Mouse (Mus musculus) stomach, embryonic 16.5 days (tissue): ENCODE data around the gene Bglap3. TPM values are rescaled to one million over a fixed set of nuclear protein-coding genes. Genes with fewer than 3 reads are reported as not detected.

Source experiments
- ATAC-seq: fragments of 200-750 bp; cut with Nextera tagmentation; 2 replicates; pipeline ENCODE4 v1.8.0; 2017; ENCODE audit warnings: moderate number of reproducible peaks, moderate TSS enrichment; ENCODE audit not compliant: insufficient read depth, low FRiP score
- H3K27ac ChIP-seq: fragments of 300-500 bp; sonication (generic); 2 replicates; pipeline ENCODE4 v1.5.1; 2014; ENCODE audit warnings: low read length
- H3K27me3 ChIP-seq: fragments of 300-500 bp; sonication (generic); 2 replicates; pipeline ENCODE4 v1.6.1; 2014; ENCODE audit warnings: low read length, control low read depth, mixed read lengths; ENCODE audit not compliant: control insufficient read depth, insufficient read depth
- H3K36me3 ChIP-seq: fragments of 300-500 bp; sonication (generic); 2 replicates; pipeline ENCODE4 v1.6.1; 2014; ENCODE audit warnings: low read length; ENCODE audit not compliant: control insufficient read depth, insufficient read depth
- H3K4me1 ChIP-seq: fragments of 300-500 bp; sonication (generic); 2 replicates; pipeline ENCODE4 v1.6.1; 2014; ENCODE audit warnings: low read length, control low read depth, mixed read lengths; ENCODE audit not compliant: control insufficient read depth, insufficient read depth
- H3K4me2 ChIP-seq: fragments of 300-500 bp; sonication (generic); 2 replicates; pipeline ENCODE4 v1.6.1; 2014; ENCODE audit warnings: low read depth, low read length, mixed read lengths
- H3K4me3 ChIP-seq: fragments of 300-500 bp; sonication (generic); replicated peaks from 2 replicates; pipeline ENCODE4 v1.5.1; 2014; ENCODE audit warnings: mild to moderate bottlenecking, low read length
- H3K9ac ChIP-seq: fragments of 300-500 bp; sonication (generic); 2 replicates; pipeline ENCODE4 v1.6.1; 2014; ENCODE audit warnings: low read length
- H3K9me3 ChIP-seq: fragments of 300-500 bp; sonication (generic); replicated peaks from 2 replicates; pipeline ENCODE4 v1.6.1; 2016; ENCODE audit warnings: low read length, control low read depth; ENCODE audit not compliant: control insufficient read depth
- WGBS: fragments of 180-500 bp; shearing (Covaris S2); extraction: QIAGEN DNeasy Blood & Tissue Kit; methylation state at CpG from one replicate; pipeline ENCODE4 v1.1.7; 2014; 5-methylcytosine and 5-hydroxymethylcytosine counted together
- polyA plus RNA-seq: library from polyadenylated mRNA; unstranded; fragments of >200 nt; fragmentation: Nextera tagmentation; extraction: Ambion mirVana; gene quantifications from 2 replicates; pipeline ENCODE4 v1.2.1, GENCODE M21; 2015

The Bglap3 gene
- polyA plus RNA-seq, 1 experiment from 2014 or later: 9.8 TPM

DNA sequence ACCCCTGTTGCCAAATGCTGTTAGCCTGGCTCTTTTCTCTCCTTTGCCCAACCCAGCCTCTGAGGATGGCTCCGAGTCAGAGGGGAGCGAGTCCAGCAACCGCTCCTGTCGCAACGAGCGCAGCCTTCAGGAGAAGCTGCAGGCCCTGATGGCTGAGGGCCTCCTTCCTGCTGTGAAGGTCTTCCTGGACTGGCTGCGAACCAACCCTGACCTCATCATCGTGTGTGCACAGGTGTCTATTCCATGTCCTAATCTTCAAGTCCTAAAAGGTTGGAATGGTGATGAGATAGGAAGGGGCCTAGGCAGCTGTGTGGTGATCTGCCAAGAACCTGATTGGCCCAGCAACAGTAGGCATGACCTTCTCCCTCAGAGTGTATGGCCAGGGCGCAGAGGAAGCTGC is 19.6 kb downstream of the Bglap3 start:
- H3K9ac ChIP-seq: no peak overlapping the region
- no peaks in the 10 kb centered on the region for H3K9me3 ChIP-seq
- peaks cover 27% of the 10 kb centered on the region for H3K36me3 ChIP-seq
- H3K27me3 ChIP-seq: no peaks in the 10 kb centered on the region
- no peak overlapping the region for H3K4me3 ChIP-seq
- H3K4me2 ChIP-seq: no peak overlapping the region
- WGBS: 89% methylated on average over 9 of the region's 9 CpGs
- H3K4me1 ChIP-seq: no peaks in the 10 kb centered on the region
- no peak overlapping the region for H3K27ac ChIP-seq
- no peak for ATAC-seq

DNA sequence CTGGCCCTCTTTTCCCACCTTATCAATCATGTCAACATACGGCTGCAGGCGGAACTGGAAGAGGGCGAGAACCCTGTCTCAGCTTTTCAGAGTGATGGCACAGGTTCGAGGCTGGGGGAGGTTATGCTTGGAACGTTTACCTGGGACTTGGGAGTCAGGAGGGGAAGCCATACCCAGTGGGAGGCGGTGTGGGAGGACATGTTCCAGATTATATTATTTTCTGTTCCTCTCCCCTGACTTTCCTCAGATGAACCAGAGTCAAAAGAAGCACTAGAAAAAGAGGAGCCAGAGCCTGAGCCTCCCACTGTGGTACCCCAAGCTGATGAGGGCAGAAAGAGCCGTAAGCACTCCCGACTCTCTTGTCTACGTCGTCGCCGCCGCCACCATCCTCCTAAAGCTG is 21.8 kb downstream of the Bglap3 start:
- Histone ChIP-seq H3K27ac (no peak overlapping the region), H3K4me1 (no peaks in the 10 kb centered on the region), H3K9me3 (no peaks in the 10 kb centered on the region), H3K27me3 (no peaks in the 10 kb centered on the region), H3K9ac (no peak overlapping the region), H3K4me3 (no peak overlapping the region), H3K36me3 (peaks cover 39% of the 10 kb centered on the region), H3K4me2 (no peak overlapping the region)
- 85% methylated on average over 13 of the region's 13 CpGs for WGBS
- no peak for ATAC-seq

DNA sequence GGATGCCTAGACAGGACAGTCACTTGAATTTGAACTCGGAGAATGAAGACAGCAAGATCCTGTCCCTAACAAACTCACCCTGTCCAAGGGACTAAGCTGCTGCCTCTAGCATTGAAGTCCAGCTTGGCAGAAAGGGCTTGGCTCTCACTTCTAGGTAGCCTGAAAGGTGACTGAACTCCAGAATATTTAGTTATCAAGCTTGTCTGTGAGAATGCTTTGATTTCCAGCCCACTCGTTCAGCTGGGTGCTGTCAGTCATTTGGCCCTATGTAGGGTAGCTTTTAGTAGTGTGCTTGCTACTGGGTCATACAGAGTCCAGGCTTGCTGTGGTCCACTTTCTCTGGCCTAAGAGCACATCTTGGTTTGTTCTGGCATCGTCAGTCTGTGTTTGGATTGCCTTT is 33.5 kb downstream of the Bglap3 start:
- Histone ChIP-seq H3K4me1 (peaks cover 30% of the 10 kb centered on the region), H3K4me3 (no peak overlapping the region), H3K36me3 (peaks cover 12% of the 10 kb centered on the region), H3K27me3 (no peaks in the 10 kb centered on the region), H3K9ac (no peak overlapping the region), H3K9me3 (no peaks in the 10 kb centered on the region), H3K27ac (no peak overlapping the region), H3K4me2 (no peak overlapping the region)
- ATAC-seq: no peak
- WGBS: 73% methylated on average over 3 of the region's 3 CpGs

DNA sequence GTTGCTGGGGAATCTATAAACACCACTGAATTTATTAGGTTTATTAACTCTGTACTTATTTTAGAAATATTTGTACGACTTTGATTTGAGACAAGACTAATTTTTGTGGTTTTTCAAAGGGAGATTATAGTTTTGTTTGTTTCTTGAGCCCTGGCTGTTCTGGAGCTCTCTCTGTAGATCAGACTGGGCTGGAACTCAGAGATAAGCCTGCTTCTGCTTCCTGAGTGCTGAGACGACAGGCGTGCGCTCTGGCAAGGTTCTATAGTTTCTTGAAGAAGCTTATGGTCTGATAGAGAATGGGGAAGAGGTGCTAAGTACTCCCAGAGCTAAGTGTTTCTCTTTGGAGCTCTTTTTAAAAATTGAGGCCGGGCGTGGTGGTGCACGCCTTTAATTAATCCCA is 34.2 kb downstream of the Bglap3 start:
- Histone ChIP-seq H3K36me3 (peaks cover 7% of the 10 kb centered on the region; the same call in 1 of the 2 replicates), H3K27ac (no peak overlapping the region), H3K4me2 (no peak overlapping the region), H3K9ac (no peak overlapping the region), H3K4me3 (no peak overlapping the region), H3K9me3 (no peaks in the 10 kb centered on the region), H3K4me1 (peaks cover 30% of the 10 kb centered on the region), H3K27me3 (no peaks in the 10 kb centered on the region)
- 83% methylated on average over 7 of the region's 7 CpGs for WGBS
- ATAC-seq: no peak

DNA sequence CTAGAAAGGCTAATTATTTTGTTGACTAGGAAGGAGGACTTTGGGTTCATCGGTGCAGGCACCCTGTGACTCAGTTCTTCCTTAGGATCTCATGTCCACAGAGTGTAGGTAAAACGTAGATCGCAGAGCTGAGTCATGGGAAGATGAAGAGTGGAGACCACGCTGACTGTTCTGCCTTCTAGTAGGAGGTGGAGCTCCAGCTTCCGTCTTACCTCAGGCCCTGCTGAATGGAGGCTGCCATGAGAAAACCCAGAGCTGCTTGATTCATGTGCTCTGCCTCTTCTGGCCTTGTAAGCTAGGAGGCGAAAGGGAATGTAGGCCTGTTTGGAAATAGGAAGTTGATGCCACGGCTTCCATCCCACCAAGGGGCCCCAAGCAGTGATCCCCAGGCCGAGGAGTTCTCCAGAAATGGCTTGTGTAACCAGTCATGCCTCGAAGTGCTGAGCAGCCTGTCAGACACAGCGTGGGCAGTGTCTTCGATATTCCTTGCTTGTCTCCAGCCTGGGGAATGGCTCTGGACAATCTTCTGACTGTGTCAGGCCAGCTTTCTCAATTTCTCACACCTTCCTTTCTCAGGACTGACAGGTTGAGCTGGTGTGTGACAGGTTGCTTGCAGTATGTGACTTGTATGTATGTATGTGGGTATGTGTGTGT is 35.0 kb downstream of the Bglap3 start:
- H3K4me2 ChIP-seq: peak overlapping the region; percentile 84
- H3K9ac ChIP-seq: peak overlapping the region; percentile 39; the same call in 1 of the 2 replicates
- ATAC-seq: no peak
- 55% methylated on average over 11 of the region's 11 CpGs for WGBS
- peaks cover 7% of the 10 kb centered on the region; the same call in 1 of the 2 replicates for H3K36me3 ChIP-seq
- no peaks in the 10 kb centered on the region for H3K27me3 ChIP-seq
- peaks cover 34% of the 10 kb centered on the region for H3K4me1 ChIP-seq
- H3K9me3 ChIP-seq: no peaks in the 10 kb centered on the region
- peak overlapping the region; percentile 83 for H3K4me3 ChIP-seq
- H3K27ac ChIP-seq: peak overlapping the region; percentile 97

DNA sequence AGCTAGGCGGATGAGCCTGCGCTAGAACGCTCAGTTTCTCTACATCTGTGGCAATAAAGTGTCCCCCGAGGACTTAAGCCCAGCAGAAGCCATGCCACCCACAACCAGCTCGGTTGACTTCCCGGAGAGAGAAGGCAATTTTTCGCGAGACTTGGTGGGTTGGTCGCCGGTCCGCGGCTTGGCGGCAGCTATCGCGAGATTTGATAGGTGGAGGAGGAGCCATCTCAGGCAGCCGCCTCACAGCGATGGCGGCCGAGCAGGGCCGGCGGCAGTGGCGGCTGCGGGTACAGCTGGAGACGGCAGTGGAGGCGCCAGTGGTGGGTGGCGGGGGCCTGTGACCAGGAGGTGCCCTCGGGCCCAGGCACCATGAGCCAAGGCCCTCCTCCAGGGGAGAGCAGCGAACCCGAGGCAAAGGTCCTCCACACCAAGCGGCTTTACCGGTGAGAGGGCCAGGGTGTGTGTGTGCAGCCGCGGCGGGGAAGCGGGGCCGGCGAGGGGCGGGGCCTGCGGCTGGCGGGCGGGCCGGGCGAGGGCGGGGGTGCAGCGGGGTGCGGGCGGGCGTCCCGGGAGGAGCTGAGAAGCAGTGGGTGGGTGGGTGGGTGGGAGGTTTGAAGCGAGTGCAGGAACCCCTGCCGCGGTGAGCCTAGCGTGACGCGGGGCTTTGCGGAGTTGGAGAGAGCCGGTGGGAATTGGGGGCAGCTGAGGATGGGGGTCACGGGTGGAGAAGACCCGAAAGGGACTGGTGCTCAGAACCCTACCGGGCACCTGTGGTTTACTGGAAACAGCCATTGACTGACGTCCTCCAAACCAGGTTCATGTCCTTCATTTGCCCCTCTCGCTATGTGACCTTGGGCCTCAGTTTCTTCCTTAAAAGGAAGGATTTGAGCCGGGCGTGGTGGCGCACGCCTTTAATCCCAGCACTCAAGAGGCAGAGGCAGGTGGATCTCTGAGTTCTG is 36.2 kb downstream of the Bglap3 start, which contains the start of the genes Tmem79 and Smg5:
TSS of gene Tmem79 (minus strand) at position 91 of the 956 bp plus-strand sequence.
TSS of gene Smg5 (plus strand) at position 203 of the 956 bp plus-strand sequence.
- Histone ChIP-seq H3K36me3 (no peaks in the 10 kb centered on the region), H3K4me3 (peak within 1 kb of the TSS; percentile 83), H3K9ac (peak within 1 kb of the TSS; percentile 93), H3K27ac (peak within 1 kb of the TSS; percentile 97), H3K4me2 (peak within 1 kb of the TSS; percentile 84), H3K27me3 (no peaks in the 10 kb centered on the region), H3K9me3 (no peaks in the 10 kb centered on the region), H3K4me1 (peaks cover 34% of the 10 kb centered on the region)
- WGBS: 1% methylated on average over 56 of the region's 66 CpGs
- ATAC-seq: peak; percentile 91

DNA sequence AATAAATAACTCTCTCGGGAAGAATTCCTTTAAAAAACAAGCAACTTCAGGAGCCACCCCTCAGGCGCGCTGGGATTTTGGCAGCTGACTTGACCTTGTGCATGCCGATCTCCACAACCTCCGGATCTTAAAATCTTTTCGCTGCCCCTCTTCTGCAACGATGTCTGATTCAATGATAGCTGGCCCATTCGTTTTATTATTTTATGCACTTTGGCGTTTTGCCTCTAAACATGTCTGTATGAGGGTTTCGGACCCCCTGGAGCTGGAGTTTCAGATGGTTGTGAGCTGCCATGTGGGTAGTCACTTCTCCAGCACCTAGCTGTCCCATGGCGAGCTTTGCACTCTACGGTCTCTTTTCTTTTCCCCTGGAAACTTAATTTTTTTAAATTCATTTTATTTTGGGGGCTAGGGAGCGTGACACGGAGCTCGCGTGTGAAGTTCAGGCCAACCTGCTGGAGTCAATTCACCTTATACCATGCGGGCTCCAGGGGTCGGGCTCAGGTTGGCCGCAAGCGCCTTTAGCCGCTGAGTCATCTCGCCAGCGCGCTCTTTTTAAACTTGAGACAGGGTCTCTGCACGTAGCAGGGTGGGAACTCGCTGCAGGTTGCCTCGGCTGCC is 37.0 kb downstream of the Bglap3 start:
- peak overlapping the region; percentile 83 for H3K4me3 ChIP-seq
- H3K4me2 ChIP-seq: peak overlapping the region; percentile 84
- no peaks in the 10 kb centered on the region for H3K36me3 ChIP-seq
- under 1% methylated on average over 27 of the region's 27 CpGs for WGBS
- H3K9ac ChIP-seq: peak overlapping the region; percentile 93
- H3K27ac ChIP-seq: peak overlapping the region; percentile 97
- no peaks in the 10 kb centered on the region for H3K9me3 ChIP-seq
- H3K27me3 ChIP-seq: no peaks in the 10 kb centered on the region
- peaks cover 34% of the 10 kb centered on the region for H3K4me1 ChIP-seq
- ATAC-seq: peak; percentile 18; the same call in 1 of the 2 replicates

DNA sequence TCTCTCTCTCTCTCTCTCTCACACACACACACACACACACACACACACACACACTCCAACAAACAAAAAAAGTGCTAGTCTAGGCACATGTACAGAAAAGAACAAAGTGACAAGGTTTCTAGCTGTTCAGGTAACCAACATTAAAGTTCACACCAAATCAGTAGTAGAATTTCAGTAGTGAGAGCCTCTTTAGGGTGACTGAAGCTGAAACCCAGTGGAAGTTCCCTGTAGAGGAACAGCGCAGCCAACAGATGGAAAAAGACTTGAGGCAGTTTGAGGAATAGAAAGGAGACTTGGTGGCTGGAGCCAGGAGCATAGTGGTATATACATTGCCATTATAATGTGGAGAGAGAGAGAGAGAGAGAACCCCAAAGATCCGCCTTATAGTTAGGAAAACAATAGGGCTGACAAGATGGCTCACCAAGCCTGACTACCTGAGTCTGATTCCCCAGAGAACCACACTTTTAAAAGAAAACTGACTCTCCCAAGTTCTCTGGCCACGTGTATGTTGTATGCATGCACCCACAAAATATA is 37.6 kb downstream of the Bglap3 start:
- Histone ChIP-seq H3K4me3 (peak overlapping the region; percentile 83), H3K9ac (peak overlapping the region; percentile 93), H3K9me3 (no peaks in the 10 kb centered on the region), H3K36me3 (no peaks in the 10 kb centered on the region), H3K27me3 (no peaks in the 10 kb centered on the region), H3K4me2 (peak overlapping the region; percentile 84), H3K4me1 (peaks cover 34% of the 10 kb centered on the region), H3K27ac (peak overlapping the region; percentile 97)
- 34% methylated on average over 3 of the region's 3 CpGs for WGBS
- ATAC-seq: no peak
